Mouse (Mus musculus) neural tube, embryonic 13.5 days (tissue): ENCODE data around the gene Slamf6. TPM values are rescaled to one million over a fixed set of nuclear protein-coding genes. Genes with fewer than 3 reads are reported as not detected.
A peak's percentile ranks its signal among the peaks of the same experiment; 100 is the strongest.

Experiments
- ATAC-seq: fragments of 200-750 bp; cut with Nextera tagmentation; 2 replicates; pipeline ENCODE4 v1.8.0; 2017; ENCODE audit warnings: low read depth, mild to moderate bottlenecking, moderate TSS enrichment, moderate library complexity
- H3K27ac ChIP-seq: fragments of 300-500 bp; sonication (generic); replicated peaks from 2 replicates; pipeline ENCODE4 v1.5.1; 2015; ENCODE audit warnings: moderate library complexity, mild to moderate bottlenecking, inconsistent platforms
- H3K27me3 ChIP-seq: fragments of 300-500 bp; sonication (generic); 2 replicates; pipeline ENCODE4 v1.6.1; 2015; ENCODE audit warnings: mild to moderate bottlenecking, inconsistent platforms
- H3K36me3 ChIP-seq: fragments of 300-500 bp; sonication (generic); 2 replicates; pipeline ENCODE4 v1.6.1; 2015; ENCODE audit warnings: mild to moderate bottlenecking, inconsistent platforms
- H3K4me1 ChIP-seq: fragments of 300-500 bp; sonication (generic); replicated peaks from 2 replicates; pipeline ENCODE4 v1.6.1; 2015; ENCODE audit warnings: inconsistent platforms
- H3K4me2 ChIP-seq: fragments of 300-500 bp; sonication (generic); 2 replicates; pipeline ENCODE4 v1.6.1; 2015; ENCODE audit warnings: inconsistent platforms, mild to moderate bottlenecking, moderate library complexity
- H3K4me3 ChIP-seq: fragments of 300-500 bp; sonication (generic); 2 replicates; pipeline ENCODE4 v1.5.1; 2015; ENCODE audit warnings: mild to moderate bottlenecking, inconsistent platforms
- H3K9ac ChIP-seq: fragments of 300-500 bp; sonication (generic); 2 replicates; pipeline ENCODE4 v1.6.1; 2015; ENCODE audit warnings: moderate library complexity, mild to moderate bottlenecking, inconsistent platforms
- H3K9me3 ChIP-seq: fragments of 300-500 bp; sonication (generic); 2 replicates; pipeline ENCODE4 v1.6.1; 2016; ENCODE audit warnings: inconsistent platforms
- WGBS: fragments of 180-500 bp; shearing (Covaris S2); methylation state at CpG from one replicate; pipeline ENCODE4 v1.1.7; 2015; 5-methylcytosine and 5-hydroxymethylcytosine counted together
- polyA plus RNA-seq: library from polyadenylated mRNA; unstranded; fragments of >200 nt; fragmentation: Nextera tagmentation; extraction: Ambion mirVana; gene quantifications from 2 replicates; pipeline ENCODE4 v1.2.1, GENCODE M21; 2015

Gene Slamf6
- polyA plus RNA-seq, 1 experiment from 2014 or later, result 0.13 TPM

- 86% methylated on average over 3 of the region's 3 CpGs for WGBS
- H3K27me3 ChIP-seq, result no peaks in the 10 kb centered on the region
- no peak for ATAC-seq
These were observed 66.2 kb downstream of the Slamf6 start for GRCm38 (mm10) chr1:171983372-171984001.

GRCm38 (mm10) chr1:171984121-171984520 lies 66.8 kb downstream of the Slamf6 start:
- H3K9me3 ChIP-seq, result peaks cover 12% of the 10 kb centered on the region; the same call in 1 of the 2 replicates
- no peak overlapping the region for H3K27ac ChIP-seq
- H3K4me3 ChIP-seq, result no peak overlapping the region
- no peaks in the 10 kb centered on the region for H3K27me3 ChIP-seq
- H3K4me1 ChIP-seq, result no peaks in the 10 kb centered on the region
- no peak overlapping the region for H3K9ac ChIP-seq
- H3K4me2 ChIP-seq, result no peak overlapping the region
- WGBS, result 96% methylated on average over 1 of the region's 1 CpGs
- no peaks in the 10 kb centered on the region for H3K36me3 ChIP-seq
- no peak for ATAC-seq

More at GRCm38 (mm10) chr1:171983372-171984001, 66.2 kb downstream of the Slamf6 start:
- H3K27ac ChIP-seq, result no peak overlapping the region
- H3K4me1 ChIP-seq, result no peaks in the 10 kb centered on the region
- H3K36me3 ChIP-seq, result no peaks in the 10 kb centered on the region
- no peak overlapping the region for H3K4me3 ChIP-seq
- peaks cover 12% of the 10 kb centered on the region; the same call in 1 of the 2 replicates for H3K9me3 ChIP-seq
- H3K4me2 ChIP-seq, result no peak overlapping the region
- no peak overlapping the region for H3K9ac ChIP-seq

- Histone ChIP-seq H3K9me3 (peaks cover 10% of the 10 kb centered on the region; the same call in 1 of the 2 replicates), H3K4me1 (no peaks in the 10 kb centered on the region), H3K36me3 (no peaks in the 10 kb centered on the region), H3K27me3 (no peaks in the 10 kb centered on the region), H3K27ac (no peak overlapping the region), H3K9ac (no peak overlapping the region), H3K4me2 (no peak overlapping the region), H3K4me3 (no peak overlapping the region)
- WGBS, result 82% methylated on average over 2 of the region's 2 CpGs
- ATAC-seq, result no peak
These were observed 74.6 kb downstream of the Slamf6 start for GRCm38 (mm10) chr1:171991883-171992282.

GRCm38 (mm10) chr1:171992901-171993530 lies 75.7 kb downstream of the Slamf6 start:
- ATAC-seq, result no peak
- no peak overlapping the region for H3K4me3 ChIP-seq
- H3K36me3 ChIP-seq, result no peaks in the 10 kb centered on the region
- no peak overlapping the region for H3K27ac ChIP-seq
- no peaks in the 10 kb centered on the region for H3K27me3 ChIP-seq
- H3K4me1 ChIP-seq, result no peaks in the 10 kb centered on the region
- H3K9me3 ChIP-seq, result peaks cover 4% of the 10 kb centered on the region; the same call in 1 of the 2 replicates
- no peak overlapping the region for H3K9ac ChIP-seq
- 81% methylated on average over 4 of the region's 4 CpGs for WGBS
- no peak overlapping the region for H3K4me2 ChIP-seq

- no peak overlapping the region for H3K4me3 ChIP-seq
- H3K4me1 ChIP-seq, result no peaks in the 10 kb centered on the region
- H3K36me3 ChIP-seq, result peaks cover 3% of the 10 kb centered on the region; the same call in 1 of the 2 replicates
- no peaks in the 10 kb centered on the region for H3K9me3 ChIP-seq
- no peak overlapping the region for H3K27ac ChIP-seq
- WGBS, result 85% methylated on average over 2 of the region's 2 CpGs
- no peaks in the 10 kb centered on the region for H3K27me3 ChIP-seq
- no peak overlapping the region for H3K4me2 ChIP-seq
- no peak overlapping the region for H3K9ac ChIP-seq
- ATAC-seq, result no peak
These were observed 77.2 kb downstream of the Slamf6 start for GRCm38 (mm10) chr1:171994501-171994900.

GRCm38 (mm10) chr1:171994918-171995715 lies 77.8 kb downstream of the Slamf6 start:
- Histone ChIP-seq H3K36me3 (peaks cover 8% of the 10 kb centered on the region), H3K27me3 (no peaks in the 10 kb centered on the region), H3K9ac (no peak overlapping the region), H3K4me2 (no peak overlapping the region), H3K4me1 (no peaks in the 10 kb centered on the region), H3K9me3 (no peaks in the 10 kb centered on the region), H3K4me3 (no peak overlapping the region), H3K27ac (no peak overlapping the region)
- 86% methylated on average over 11 of the region's 11 CpGs for WGBS
- no peak for ATAC-seq

- Histone ChIP-seq H3K36me3 (peaks cover 18% of the 10 kb centered on the region), H3K4me3 (no peak overlapping the region), H3K4me1 (peaks cover 5% of the 10 kb centered on the region), H3K27ac (no peak overlapping the region), H3K9me3 (no peaks in the 10 kb centered on the region), H3K27me3 (no peaks in the 10 kb centered on the region), H3K4me2 (no peak overlapping the region), H3K9ac (no peak overlapping the region)
- no peak for ATAC-seq
- 67% methylated on average over 7 of the region's 7 CpGs for whole genome bisulfite sequencing
These were observed 79.4 kb downstream of the Slamf6 start for GRCm38 (mm10) chr1:171996701-171997100.

GRCm38 (mm10) chr1:171998820-171999597 lies 81.7 kb downstream of the Slamf6 start:
- Histone ChIP-seq H3K9me3 (no peaks in the 10 kb centered on the region), H3K4me3 (no peak overlapping the region), H3K4me2 (no peak overlapping the region), H3K4me1 (peaks cover 6% of the 10 kb centered on the region), H3K27ac (no peak overlapping the region), H3K36me3 (peaks cover 35% of the 10 kb centered on the region), H3K9ac (no peak overlapping the region), H3K27me3 (no peaks in the 10 kb centered on the region)
- ATAC-seq, result no peak
- 90% methylated on average over 13 of the region's 13 CpGs for WGBS

GRCm38 (mm10) chr1:172000641-172001040 lies 83.3 kb downstream of the Slamf6 start:
- H3K27me3 ChIP-seq, result no peaks in the 10 kb centered on the region
- WGBS, result 56% methylated on average over 3 of the region's 3 CpGs

GRCm38 (mm10) chr1:172001665-172002064 lies 84.3 kb downstream of the Slamf6 start:
- WGBS, result 46% methylated on average over 12 of the region's 12 CpGs
- Histone ChIP-seq H3K4me3 (no peak overlapping the region), H3K4me1 (peaks cover 6% of the 10 kb centered on the region), H3K36me3 (peaks cover 61% of the 10 kb centered on the region), H3K27ac (peak overlapping the region; percentile 65), H3K9ac (peak overlapping the region; percentile 12; the same call in 1 of the 2 replicates), H3K27me3 (no peaks in the 10 kb centered on the region), H3K9me3 (no peaks in the 10 kb centered on the region), H3K4me2 (no peak overlapping the region)
- peak; percentile 36 for ATAC-seq

More at GRCm38 (mm10) chr1:172000641-172001040, 83.3 kb downstream of the Slamf6 start:
- no peaks in the 10 kb centered on the region for H3K9me3 ChIP-seq
- H3K4me2 ChIP-seq, result no peak overlapping the region
- peaks cover 51% of the 10 kb centered on the region for H3K36me3 ChIP-seq
- ATAC-seq, result peak; percentile 61; the same call in 1 of the 2 replicates
- no peak overlapping the region for H3K27ac ChIP-seq
- H3K4me3 ChIP-seq, result no peak overlapping the region
- no peak overlapping the region for H3K9ac ChIP-seq
- peaks cover 6% of the 10 kb centered on the region for H3K4me1 ChIP-seq
